Mouse (Mus musculus): ENCODE measurements around the gene Cldn7. TPM values are rescaled to one million over a fixed set of nuclear protein-coding genes. Genes with fewer than 3 reads are reported as not detected.

Gene Cldn7
- polyA plus RNA-seq, 1 experiment = not detected

GRCm38 (mm10) chr11:70001865-70002264, 37.3 kb downstream of the Cldn7 start:
- TF ChIP-seq POLR2A (IDR thresholded peaks at IDR 0.05; ENCODE audit: extremely low read depth, insufficient read depth, low read length) = no peak
- peak; percentile 23; the same call in 1 of the 2 replicates for TF ChIP-seq CTCF (IDR thresholded peaks at IDR 0.05; ENCODE audit: extremely low read depth, insufficient read depth, low read length)
- no peak overlapping the region; the same call in 1 of the 2 replicates for H3K4me3 ChIP-seq (ENCODE audit: insufficient read depth, low read length)
- H3K27ac ChIP-seq (ENCODE audit: insufficient read depth, low read length) = no peak overlapping the region
- H3K4me1 ChIP-seq (ENCODE audit: control insufficient read depth, insufficient read depth, low read length) = peaks cover 8% of the 10 kb centered on the region; the same call in 1 of the 2 replicates

- no peak for TF ChIP-seq POLR2A (IDR thresholded peaks at IDR 0.05; ENCODE audit: extremely low read depth, insufficient read depth, low read length)
- TF ChIP-seq CTCF (IDR thresholded peaks at IDR 0.05; ENCODE audit: extremely low read depth, insufficient read depth, low read length) = no peak
- H3K4me1 ChIP-seq (ENCODE audit: control insufficient read depth, insufficient read depth, low read length) = peaks cover 8% of the 10 kb centered on the region; the same call in 1 of the 2 replicates
- H3K27ac ChIP-seq (ENCODE audit: insufficient read depth, low read length) = no peak overlapping the region
- no peak overlapping the region for H3K4me3 ChIP-seq (ENCODE audit: insufficient read depth, low read length)
Measured at GRCm38 (mm10) chr11:70002471-70002870, 37.9 kb downstream of the Cldn7 start.

- no peak overlapping the region for H3K4me3 ChIP-seq (ENCODE audit: insufficient read depth, low read length)
- no peak overlapping the region for H3K27ac ChIP-seq (ENCODE audit: insufficient read depth, low read length)
- peaks cover 8% of the 10 kb centered on the region; the same call in 1 of the 2 replicates for H3K4me1 ChIP-seq (ENCODE audit: control insufficient read depth, insufficient read depth, low read length)
- TF ChIP-seq CTCF (IDR thresholded peaks at IDR 0.05; ENCODE audit: extremely low read depth, insufficient read depth, low read length) (0 out of 2 replicates have a peak, but pooled peaks have one; percentile 11), POLR2A (IDR thresholded peaks at IDR 0.05; ENCODE audit: extremely low read depth, insufficient read depth, low read length) (no peak)
Measured at GRCm38 (mm10) chr11:70005521-70005920, 40.9 kb downstream of the Cldn7 start.

DNA sequence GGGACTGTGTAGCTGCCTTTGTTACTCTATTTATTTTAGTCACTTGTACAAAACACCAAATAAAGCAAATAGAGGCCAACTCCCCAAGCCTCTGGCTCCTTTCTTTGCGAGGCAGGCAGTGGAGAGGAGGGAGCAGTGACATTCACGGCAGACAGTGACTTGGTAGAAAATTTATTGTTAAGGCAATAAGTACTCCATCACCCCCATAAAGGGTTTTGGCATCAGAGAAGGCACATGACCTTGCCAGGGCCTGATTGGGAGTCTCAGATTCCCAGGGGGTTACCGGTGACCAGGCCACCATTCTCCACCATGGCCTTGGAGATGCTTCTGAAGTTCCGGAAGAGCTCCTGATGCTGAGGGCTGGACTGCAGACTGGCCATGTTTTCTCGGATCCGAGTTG, 45.5 kb downstream of the Cldn7 start:
- Histone ChIP-seq H3K27ac (ENCODE audit: insufficient read depth, low read length) (no peak overlapping the region), H3K4me1 (ENCODE audit: control insufficient read depth, insufficient read depth, low read length) (peaks cover 4% of the 10 kb centered on the region; the same call in 1 of the 2 replicates), H3K4me3 (ENCODE audit: insufficient read depth, low read length) (no peak overlapping the region)
- TF ChIP-seq POLR2A (IDR thresholded peaks at IDR 0.05; ENCODE audit: extremely low read depth, insufficient read depth, low read length) (no peak), CTCF (IDR thresholded peaks at IDR 0.05; ENCODE audit: extremely low read depth, insufficient read depth, low read length) (no peak)

DNA sequence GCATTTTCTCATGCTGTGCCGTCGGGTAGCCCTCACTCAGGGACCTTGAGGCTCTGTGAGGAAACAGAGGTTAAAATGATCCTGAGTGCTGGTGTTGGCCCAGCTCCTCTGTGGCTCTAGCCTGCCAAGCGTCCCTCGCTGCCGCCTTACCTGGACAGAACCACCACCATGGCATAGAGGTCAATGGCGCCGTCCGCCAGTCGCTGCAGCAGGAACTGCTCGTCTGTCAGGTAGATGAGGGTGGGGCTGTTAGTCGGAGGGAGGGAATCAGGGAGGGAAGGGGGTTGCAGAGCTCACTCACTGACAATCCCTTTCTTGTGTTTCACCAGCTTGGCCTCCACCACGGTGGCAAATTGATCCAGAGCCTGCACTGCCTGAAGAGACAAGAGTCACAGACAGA, 46.0 kb downstream of the Cldn7 start:
- Histone ChIP-seq H3K4me1 (ENCODE audit: control insufficient read depth, insufficient read depth, low read length) (peaks cover 4% of the 10 kb centered on the region; the same call in 1 of the 2 replicates), H3K27ac (ENCODE audit: insufficient read depth, low read length) (no peak overlapping the region), H3K4me3 (ENCODE audit: insufficient read depth, low read length) (no peak overlapping the region)
- TF ChIP-seq CTCF (IDR thresholded peaks at IDR 0.05; ENCODE audit: extremely low read depth, insufficient read depth, low read length) = no peak
- TF ChIP-seq POLR2A (IDR thresholded peaks at IDR 0.05; ENCODE audit: extremely low read depth, insufficient read depth, low read length) = no peak

GRCm38 (mm10) chr11:70010961-70011360, 46.4 kb downstream of the Cldn7 start:
- Histone ChIP-seq H3K4me1 (ENCODE audit: control insufficient read depth, insufficient read depth, low read length) (peaks cover 4% of the 10 kb centered on the region; the same call in 1 of the 2 replicates), H3K27ac (ENCODE audit: insufficient read depth, low read length) (no peak overlapping the region), H3K4me3 (ENCODE audit: insufficient read depth, low read length) (no peak overlapping the region)
- no peak for TF ChIP-seq POLR2A (IDR thresholded peaks at IDR 0.05; ENCODE audit: extremely low read depth, insufficient read depth, low read length)
- no peak for TF ChIP-seq CTCF (IDR thresholded peaks at IDR 0.05; ENCODE audit: extremely low read depth, insufficient read depth, low read length)

DNA sequence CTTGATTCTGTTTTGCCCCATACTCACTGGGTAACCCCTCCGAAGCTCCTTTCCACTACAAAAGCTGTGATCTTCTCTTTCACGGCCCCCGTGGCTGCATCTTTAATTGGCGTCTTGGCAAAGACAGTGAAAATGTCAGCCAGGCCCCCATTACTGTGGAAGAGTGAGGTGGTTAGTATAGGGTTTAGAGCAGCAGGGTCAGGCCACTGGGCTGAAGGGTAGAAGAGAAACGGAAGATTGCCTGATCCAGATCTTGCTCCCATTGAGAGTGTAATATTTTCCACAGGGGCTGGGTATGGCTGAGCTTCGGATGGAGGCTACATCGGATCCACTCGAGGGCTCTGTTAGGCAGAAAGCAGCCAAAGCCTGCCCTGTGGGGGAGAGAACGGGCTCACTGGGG, 48.4 kb downstream of the Cldn7 start:
- H3K4me1 ChIP-seq (ENCODE audit: control insufficient read depth, insufficient read depth, low read length) = peaks cover 4% of the 10 kb centered on the region; the same call in 1 of the 2 replicates
- H3K4me3 ChIP-seq (ENCODE audit: insufficient read depth, low read length) = no peak overlapping the region
- TF ChIP-seq CTCF (IDR thresholded peaks at IDR 0.05; ENCODE audit: extremely low read depth, insufficient read depth, low read length) = no peak
- TF ChIP-seq POLR2A (IDR thresholded peaks at IDR 0.05; ENCODE audit: extremely low read depth, insufficient read depth, low read length) = no peak
- H3K27ac ChIP-seq (ENCODE audit: insufficient read depth, low read length) = no peak overlapping the region

DNA sequence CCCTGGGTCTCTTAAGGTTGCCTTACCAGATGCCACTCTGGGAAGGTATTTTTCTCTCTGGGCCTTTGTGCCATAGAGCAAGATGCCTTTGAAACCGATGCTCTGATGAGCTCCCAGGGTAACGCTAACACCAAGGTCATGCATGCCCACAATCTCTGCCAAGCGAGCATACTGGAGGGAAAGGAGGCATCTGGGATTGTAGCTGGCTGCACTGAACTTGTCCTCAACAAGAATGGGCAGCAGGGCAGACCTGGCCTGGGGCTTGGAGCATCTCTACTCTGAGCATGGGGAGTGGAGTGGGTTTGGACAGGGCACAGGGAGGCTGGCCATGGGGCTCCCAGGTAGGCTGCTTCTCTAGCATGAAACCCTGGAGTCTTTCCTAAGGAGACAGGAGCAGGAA, 48.8 kb downstream of the Cldn7 start:
- TF ChIP-seq CTCF (IDR thresholded peaks at IDR 0.05; ENCODE audit: extremely low read depth, insufficient read depth, low read length) (no peak), POLR2A (IDR thresholded peaks at IDR 0.05; ENCODE audit: extremely low read depth, insufficient read depth, low read length) (no peak)
- Histone ChIP-seq H3K4me3 (ENCODE audit: insufficient read depth, low read length) (no peak overlapping the region), H3K4me1 (ENCODE audit: control insufficient read depth, insufficient read depth, low read length) (peaks cover 4% of the 10 kb centered on the region; the same call in 1 of the 2 replicates), H3K27ac (ENCODE audit: insufficient read depth, low read length) (no peak overlapping the region)

GRCm38 (mm10) chr11:70014051-70014450, 49.5 kb downstream of the Cldn7 start:
- Histone ChIP-seq H3K27ac (ENCODE audit: insufficient read depth, low read length) (no peak overlapping the region), H3K4me3 (ENCODE audit: insufficient read depth, low read length) (no peak overlapping the region), H3K4me1 (ENCODE audit: control insufficient read depth, insufficient read depth, low read length) (peaks cover 4% of the 10 kb centered on the region; the same call in 1 of the 2 replicates)
- TF ChIP-seq CTCF (IDR thresholded peaks at IDR 0.05; ENCODE audit: extremely low read depth, insufficient read depth, low read length) (no peak), POLR2A (IDR thresholded peaks at IDR 0.05; ENCODE audit: extremely low read depth, insufficient read depth, low read length) (no peak)

DNA sequence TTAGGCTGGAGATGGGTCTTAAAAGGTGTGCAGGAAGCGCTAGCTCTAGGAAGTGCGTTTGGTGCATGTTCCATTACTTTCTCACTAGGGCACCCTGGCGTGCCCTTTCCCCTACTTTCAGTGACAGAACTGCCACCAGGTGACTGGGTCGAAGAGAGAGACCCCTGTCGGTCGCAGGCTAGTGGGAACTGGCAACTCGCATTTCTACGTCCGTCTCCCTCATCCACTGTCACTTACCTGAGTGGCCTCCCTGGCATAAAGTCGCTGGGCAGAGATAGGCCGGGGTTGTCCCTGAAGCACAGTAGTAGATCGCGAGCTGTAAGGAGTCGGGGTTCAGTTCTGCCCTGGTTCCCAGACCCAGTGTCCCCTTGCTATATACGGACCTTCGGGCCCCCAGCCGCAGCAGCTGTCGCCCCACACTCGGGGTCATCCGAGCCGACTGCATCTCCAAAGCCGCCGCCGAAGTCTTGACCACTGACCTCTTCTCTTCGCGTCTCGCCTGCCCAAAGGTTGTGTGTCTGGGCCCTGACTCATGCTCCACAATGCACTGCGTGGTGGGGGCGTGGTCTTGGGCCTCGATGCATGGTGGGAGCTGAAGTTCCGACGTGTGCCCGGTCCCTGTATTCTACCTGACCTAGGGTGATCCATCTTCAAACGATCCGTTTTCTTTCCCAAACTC, 50.4 kb downstream of the Cldn7 start, which contains the start of gene Acadvl:
Acadvl (minus strand) TSS at position 532 of the 679 bp plus-strand sequence.
- Histone ChIP-seq H3K4me3 (ENCODE audit: insufficient read depth, low read length) (peak within 1 kb of the TSS; percentile 68), H3K27ac (ENCODE audit: insufficient read depth, low read length) (peak within 1 kb of the TSS; percentile 66), H3K4me1 (ENCODE audit: control insufficient read depth, insufficient read depth, low read length) (peaks cover 4% of the 10 kb centered on the region; the same call in 1 of the 2 replicates)
- TF ChIP-seq POLR2A (IDR thresholded peaks at IDR 0.05; ENCODE audit: extremely low read depth, insufficient read depth, low read length) (peak; percentile 82), CTCF (IDR thresholded peaks at IDR 0.05; ENCODE audit: extremely low read depth, insufficient read depth, low read length) (no peak; the same call in 1 of the 2 replicates)
